Mouse (Mus musculus) MEL (cell line): Measurements from ENCODE around the gene Myl6. TPM values are rescaled to one million over a fixed set of nuclear protein-coding genes. Genes with fewer than 3 reads are reported as not detected.

Experiments used
- DNase-seq: peaks from one replicate; pipeline ENCODE4 v3.0.0; 2011; ENCODE audit warnings: low read depth, low spot score
- H3K27ac ChIP-seq: 2 replicates; pipeline ENCODE4 v1.5.1; 2012; ENCODE audit warnings: low read depth, mild to moderate bottlenecking, control low read depth, low read length, moderate library complexity; ENCODE audit not compliant: control insufficient read depth
- H3K27me3 ChIP-seq, 2 experiments: fragments of 150-350 bp in 1 of 2; sonication (generic) in 1 of 2; 2 replicates each; pipeline ENCODE4 v1.6.1; 2012; ENCODE audit warnings: low read length in 2 of 2, mild to moderate bottlenecking in 2 of 2, improper control_type of control experiment in 1 of 2, moderate library complexity in 1 of 2; ENCODE audit not compliant: insufficient read depth in 2 of 2, control insufficient read depth in 1 of 2
- H3K36me3 ChIP-seq, 2 experiments: 2 replicates each; pipeline ENCODE4 v1.6.1; 2012 to 2014; ENCODE audit warnings: low read length in 2 of 2, improper control_type of control experiment in 1 of 2, inconsistent platforms in 1 of 2, mild to moderate bottlenecking in 1 of 2; ENCODE audit not compliant: insufficient read depth in 2 of 2, control insufficient read depth in 1 of 2
- H3K4me1 ChIP-seq, 2 experiments: fragments of 150-350 bp in 1 of 2; sonication (generic) in 1 of 2; 2 replicates each; pipeline ENCODE4 v1.6.1; 2012; ENCODE audit warnings: low read length in 2 of 2, improper control_type of control experiment in 1 of 2, mild to moderate bottlenecking in 1 of 2; ENCODE audit not compliant: insufficient read depth in 2 of 2, control insufficient read depth in 1 of 2
- H3K4me3 ChIP-seq, 2 experiments: fragments of 150-350 bp in 1 of 2; sonication (generic) in 1 of 2; 2 replicates each; pipeline ENCODE4 v1.5.1; 2012; ENCODE audit warnings: low read depth in 2 of 2, low read length in 2 of 2, mild to moderate bottlenecking in 2 of 2, moderate library complexity in 2 of 2, control low read depth in 1 of 2, improper control_type of control experiment in 1 of 2; ENCODE audit not compliant: control insufficient read depth in 1 of 2, insufficient read depth in 1 of 2
- H3K79me2 ChIP-seq: 2 replicates; pipeline ENCODE4 v1.6.1; 2012; ENCODE audit warnings: mild to moderate bottlenecking, low read length, moderate library complexity; ENCODE audit not compliant: control insufficient read depth, poor library complexity, insufficient read depth
- H3K9ac ChIP-seq: 2 replicates; pipeline ENCODE4 v1.6.1; 2012; ENCODE audit warnings: low read depth, mild to moderate bottlenecking, control low read depth, low read length, moderate library complexity; ENCODE audit not compliant: control insufficient read depth, poor library complexity, severe bottlenecking
- H3K9me3 ChIP-seq: fragments of 150-350 bp; sonication (generic); replicated peaks from 2 replicates; pipeline ENCODE4 v1.6.1; 2012; ENCODE audit warnings: mild to moderate bottlenecking, low read length, improper control_type of control experiment, moderate library complexity; ENCODE audit not compliant: insufficient read depth
- CTCF ChIP-seq, 3 experiments: IDR thresholded peaks in 2 of 3; conservative IDR thresholded peaks in 1 of 3; 2 replicates each; pipeline ENCODE4 v1.5.1; 2011 to 2012; ENCODE audit warnings: low read length in 3 of 3, low read depth in 2 of 3, mild to moderate bottlenecking in 2 of 3, improper control_type of control experiment in 1 of 3, inconsistent platforms in 1 of 3, mixed read lengths in 1 of 3, moderate library complexity in 1 of 3; ENCODE audit not compliant: control insufficient read depth in 1 of 3, insufficient read depth in 1 of 3, poor library complexity in 1 of 3, severe bottlenecking in 1 of 3
- ELF1 ChIP-seq: IDR thresholded peaks from 2 replicates; pipeline ENCODE4 v1.6.1; 2014; ENCODE audit warnings: low read depth, mild to moderate bottlenecking, inconsistent platforms, low read length, improper control_type of control experiment, moderate library complexity
- EP300 ChIP-seq, 2 experiments: IDR thresholded peaks; 2 replicates each; pipeline ENCODE4 v1.6.1; 2011; ENCODE audit warnings: improper control_type of control experiment in 2 of 2, low read length in 2 of 2, low read depth in 1 of 2, mild to moderate bottlenecking in 1 of 2
- GABPA ChIP-seq: IDR thresholded peaks from 2 replicates; pipeline ENCODE4 v1.6.1; 2012; ENCODE audit warnings: low read depth, mild to moderate bottlenecking, inconsistent platforms, low read length, improper control_type of control experiment, moderate library complexity
- GATA1 ChIP-seq: IDR thresholded peaks from 2 replicates; pipeline ENCODE4 v1.6.1; 2011; ENCODE audit warnings: low read depth, low read length, improper control_type of control experiment
- JUND ChIP-seq: IDR thresholded peaks from 2 replicates; pipeline ENCODE4 v1.6.1; 2011; ENCODE audit warnings: low read depth, mild to moderate bottlenecking, improper control_type of control experiment, low read length
- KAT2A ChIP-seq: conservative IDR thresholded peaks from 2 replicates; pipeline ENCODE4 v1.6.1; 2012; ENCODE audit warnings: low read depth, low read length, improper control_type of control experiment, inconsistent platforms
- MAFK ChIP-seq: IDR thresholded peaks from 2 replicates; pipeline ENCODE4 v1.6.1; 2011; ENCODE audit warnings: low read depth, mild to moderate bottlenecking, low read length, improper control_type of control experiment, borderline replicate concordance
- MAZ ChIP-seq: IDR thresholded peaks from 2 replicates; pipeline ENCODE4 v1.6.1; 2012; ENCODE audit warnings: low read depth, mild to moderate bottlenecking, inconsistent platforms, low read length, improper control_type of control experiment
- MXI1 ChIP-seq: IDR thresholded peaks from 2 replicates; pipeline ENCODE4 v1.6.1; 2011; ENCODE audit warnings: mild to moderate bottlenecking, low read depth, low read length, improper control_type of control experiment
- MYC ChIP-seq: IDR thresholded peaks from 2 replicates; pipeline ENCODE4 v1.6.1; 2011; ENCODE audit warnings: low read depth, mild to moderate bottlenecking, low read length, improper control_type of control experiment, moderate library complexity
- NRF1 ChIP-seq: IDR thresholded peaks from 2 replicates; pipeline ENCODE4 v1.6.1; 2014; ENCODE audit warnings: low read depth, mild to moderate bottlenecking, inconsistent platforms, low read length, improper control_type of control experiment, moderate library complexity; ENCODE audit not compliant: poor library complexity, insufficient read depth, severe bottlenecking
- POLR2A ChIP-seq, 2 experiments: IDR thresholded peaks; 2 replicates each; pipeline ENCODE4 v1.6.1; 2011 to 2012; ENCODE audit warnings: low read length in 2 of 2, mild to moderate bottlenecking in 2 of 2, control low read depth in 1 of 2, improper control_type of control experiment in 1 of 2, low read depth in 1 of 2, moderate library complexity in 1 of 2; ENCODE audit not compliant: control insufficient read depth in 1 of 2, insufficient read depth in 1 of 2, poor library complexity in 1 of 2
- POLR2AphosphoS2 ChIP-seq: IDR thresholded peaks from 2 replicates; pipeline ENCODE4 v1.6.1; 2011; ENCODE audit warnings: low read length, improper control_type of control experiment
- POLR2AphosphoS5 ChIP-seq: IDR thresholded peaks from 2 replicates; pipeline ENCODE4 v1.6.1; 2012; ENCODE audit warnings: low read depth, borderline replicate concordance, mild to moderate bottlenecking, inconsistent platforms, low read length, moderate library complexity, mixed read lengths
- RAD21 ChIP-seq: IDR thresholded peaks from 2 replicates; pipeline ENCODE4 v1.6.1; 2011; ENCODE audit warnings: mild to moderate bottlenecking, low read depth, low read length, improper control_type of control experiment
- RCOR1 ChIP-seq: IDR thresholded peaks from 2 replicates; pipeline ENCODE4 v1.6.1; 2012; ENCODE audit warnings: low read depth, mild to moderate bottlenecking, inconsistent platforms, low read length, improper control_type of control experiment
- SMC3 ChIP-seq: IDR thresholded peaks from 2 replicates; pipeline ENCODE4 v1.6.1; 2011; ENCODE audit warnings: low read depth, low read length, improper control_type of control experiment
- TCF12 ChIP-seq: IDR thresholded peaks from 2 replicates; pipeline ENCODE4 v1.6.1; 2014; ENCODE audit warnings: low read depth, mild to moderate bottlenecking, inconsistent platforms, low read length, improper control_type of control experiment, moderate library complexity
- UBTF ChIP-seq: IDR thresholded peaks from 2 replicates; pipeline ENCODE4 v1.6.1; 2012; ENCODE audit warnings: low read depth, mild to moderate bottlenecking, inconsistent platforms, low read length, improper control_type of control experiment, moderate library complexity, borderline replicate concordance; ENCODE audit not compliant: insufficient read depth
- ZC3H11A ChIP-seq: IDR thresholded peaks from 2 replicates; pipeline ENCODE4 v1.6.1; 2012; ENCODE audit warnings: low read depth, mild to moderate bottlenecking, inconsistent platforms, low read length, improper control_type of control experiment
- ZKSCAN1 ChIP-seq: IDR thresholded peaks from 2 replicates; pipeline ENCODE4 v1.6.1; 2012; ENCODE audit warnings: low read depth, mild to moderate bottlenecking, inconsistent platforms, low read length, improper control_type of control experiment, moderate library complexity
- polyA plus RNA-seq, 2 experiments: library from polyadenylated mRNA; stranded (reverse) in 1 of 2; unstranded in 1 of 2; fragments of >175 nt in 1 of 2; fragments of >200 nt in 1 of 2; gene quantifications; 2 replicates each; pipeline versions ENCODE4 v1.2.1 to v1.2.4; 2012; ENCODE audit warnings: low replicate concordance in 2 of 2, low read depth in 1 of 2; ENCODE audit not compliant: insufficient read length in 2 of 2, insufficient read depth in 1 of 2, missing spikeins in 1 of 2
- total RNA-seq: library from RNA; depleted of rRNA; stranded (reverse); fragments of 300-350 nt; gene quantifications from 2 replicates; pipeline ENCODE4 v1.2.3, GENCODE M21; 2012

Gene Myl6
- total and polyA plus RNA-seq, 3 experiments, result 399 to 589 TPM; not detected in 1

GRCm38 (mm10) chr10:128451014-128451413 lies 42.9 kb downstream of the Myl6 start:
- Histone ChIP-seq H3K36me3 (no peaks in the 10 kb centered on the region), H3K4me3 (no peak overlapping the region), H3K27me3 (no peaks in the 10 kb centered on the region), H3K27ac (no peak overlapping the region)
- TF ChIP-seq RCOR1, result no peak
- TF ChIP-seq, all 39 proteins: peak for 0
- Histone ChIP-seq H3K9ac (no peak overlapping the region), H3K9me3 (no peaks in the 10 kb centered on the region), H3K79me2 (no peaks in the 10 kb centered on the region), H3K4me1 (peaks cover 0 to 5% of the 10 kb centered on the region in 2 experiments; a peak in 1 of 4 replicates)
- DNase-seq, result no peak

- H3K27me3 ChIP-seq, result no peaks in the 10 kb centered on the region
- H3K36me3 ChIP-seq, result peaks cover 0 to 11% of the 10 kb centered on the region in 2 experiments; a peak in 2 of 4 replicates
- peak; percentile 42 for DNase-seq
- peaks cover 5 to 14% of the 10 kb centered on the region in 2 experiments for H3K4me1 ChIP-seq
- H3K9ac ChIP-seq, result no peak overlapping the region
- no peaks in the 10 kb centered on the region for H3K79me2 ChIP-seq
- no peaks in the 10 kb centered on the region for H3K9me3 ChIP-seq
- no peak overlapping the region for H3K27ac ChIP-seq
- TF ChIP-seq GATA1 (0 out of 2 replicates have a peak, but pooled peaks have one; percentile 35), RCOR1 (peak; percentile 78), SMC3 (no peak), ELF1 (0 out of 2 replicates have a peak, but pooled peaks have one; percentile 15), NRF1 (no peak), JUND (no peak), KAT2A (no peak)
- no peak overlapping the region for H3K4me3 ChIP-seq
These were observed 48.5 kb downstream of the Myl6 start for GRCm38 (mm10) chr10:128445407-128445806.

- no peak overlapping the region for H3K27ac ChIP-seq
- no peaks in the 10 kb centered on the region for H3K79me2 ChIP-seq
- no peaks in the 10 kb centered on the region for H3K27me3 ChIP-seq
- H3K9me3 ChIP-seq, result no peaks in the 10 kb centered on the region
- no peak overlapping the region for H3K9ac ChIP-seq
- H3K4me1 ChIP-seq, result peaks cover 5 to 14% of the 10 kb centered on the region in 2 experiments
- TF ChIP-seq RCOR1 (no peak), MAFK (no peak), GABPA (no peak), ELF1 (no peak), POLR2AphosphoS2 (no peak), POLR2AphosphoS5 (no peak), CTCF (IDR thresholded peaks at IDR 0.05 in 2 of 3, conservative IDR thresholded peaks at IDR 0.05 in 1 of 3; ENCODE audit: control insufficient read depth in 1 of 3, insufficient read depth in 1 of 3, low read depth in 2 of 3, low read length in 3 of 3, poor library complexity in 1 of 3, severe bottlenecking in 1 of 3) (no peak), KAT2A (no peak), EP300 (IDR thresholded peaks at IDR 0.05; ENCODE audit: low read depth in 1 of 2, low read length in 2 of 2) (no peak), MYC (no peak), TCF12 (no peak), RAD21 (no peak), MXI1 (no peak), ZC3H11A (no peak), ZKSCAN1 (no peak), MAZ (no peak), JUND (no peak), POLR2A (IDR thresholded peaks at IDR 0.05; ENCODE audit: control insufficient read depth in 1 of 2, insufficient read depth in 1 of 2, low read depth in 1 of 2, low read length in 2 of 2, poor library complexity in 1 of 2) (no peak), UBTF (no peak)
- no peak for DNase-seq
- peaks cover 0 to 11% of the 10 kb centered on the region in 2 experiments; a peak in 3 of 4 replicates for H3K36me3 ChIP-seq
- H3K4me3 ChIP-seq, result no peak overlapping the region
These were observed 49.6 kb downstream of the Myl6 start for GRCm38 (mm10) chr10:128444354-128444753.
